Mouse (Mus musculus): Measurements from ENCODE around the gene Anks3.

Gene Anks3

DNA sequence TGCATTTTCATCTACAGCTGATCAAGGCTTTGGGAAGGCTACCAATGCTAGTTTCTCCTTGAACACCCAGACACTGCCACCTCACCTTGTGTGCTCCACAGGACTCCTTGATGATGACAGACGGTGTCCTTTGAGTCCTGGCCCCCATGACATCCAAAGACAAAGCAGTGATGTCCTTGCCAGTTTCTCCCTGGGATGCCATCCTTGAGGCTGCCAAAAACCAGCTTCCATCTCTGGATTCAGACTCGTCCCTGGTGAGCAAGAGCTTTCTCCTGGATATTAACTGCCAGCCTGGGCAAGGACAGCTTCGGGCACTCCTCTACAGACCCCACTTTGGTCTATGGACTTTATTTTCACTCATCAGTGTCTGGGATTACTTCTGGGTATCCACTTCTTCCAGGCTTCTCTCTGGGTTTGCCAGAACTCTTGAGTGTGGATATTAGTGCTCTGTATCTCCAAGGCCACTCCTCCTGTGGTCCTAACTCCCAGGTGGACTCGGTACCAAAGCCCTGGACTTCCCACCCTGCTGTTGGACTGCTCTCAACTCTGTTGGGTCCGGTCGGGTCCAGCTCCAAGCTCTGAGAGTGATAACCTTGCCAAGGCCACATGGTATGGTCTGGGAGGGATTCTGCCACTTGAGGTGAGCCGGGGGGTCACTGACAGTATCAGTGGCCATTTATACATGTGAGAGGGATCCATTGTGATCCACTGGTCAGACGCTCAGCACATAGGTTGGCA is 1.6 kb upstream of the Anks3 start:
- DNase-seq: no peak

DNA sequence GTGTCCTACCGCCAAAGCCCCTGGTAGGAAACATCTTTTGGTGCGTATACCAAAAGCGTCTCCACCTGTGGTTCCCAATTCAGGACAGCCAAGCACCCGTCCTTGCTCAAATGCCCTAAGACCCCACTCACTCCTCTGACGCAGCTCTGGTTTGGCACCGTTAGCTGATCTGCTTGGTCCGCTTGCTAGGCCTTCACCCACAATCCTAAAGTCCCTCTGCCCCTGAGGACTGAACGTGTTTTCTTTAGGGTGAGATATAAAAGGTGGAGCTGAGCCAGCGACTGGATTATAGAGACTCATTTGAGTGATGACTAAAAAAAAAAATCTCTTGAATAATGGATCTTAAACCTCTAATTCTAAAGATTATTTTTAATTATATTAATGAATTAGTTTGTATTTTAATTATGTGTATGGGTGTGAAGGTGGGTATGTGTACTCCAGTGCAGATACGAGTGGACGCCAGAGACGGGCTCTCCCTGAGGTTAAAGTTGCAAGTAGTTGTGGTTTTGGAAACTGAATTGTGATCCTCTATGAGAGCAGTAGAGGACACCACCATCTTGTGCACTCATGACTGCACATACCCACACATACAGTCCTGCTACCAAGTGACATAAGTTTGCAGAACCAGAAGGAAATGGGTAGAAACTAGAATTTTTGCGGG is 856 bp upstream of the Anks3 start:
- no peak for DNase-seq

DNA sequence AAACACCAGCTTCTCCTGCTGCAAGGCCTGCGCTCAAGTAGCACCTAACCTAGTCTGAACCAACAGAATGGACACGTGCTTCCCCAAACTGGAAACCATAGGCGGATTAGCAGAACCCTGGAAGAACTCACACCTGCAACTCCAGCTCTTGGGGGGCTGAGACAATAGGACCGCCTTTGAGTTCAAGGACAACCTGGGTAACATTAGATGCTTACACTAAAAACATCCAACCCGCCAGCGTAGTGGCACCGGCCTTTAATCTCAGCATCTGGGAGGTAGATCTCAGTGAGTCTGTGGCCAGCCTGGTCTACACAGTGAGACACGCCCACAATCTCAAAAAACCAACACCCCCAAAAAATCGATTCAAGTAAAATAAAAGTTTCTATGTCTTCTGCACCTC is 659 bp downstream of the Anks3 start:
- no peak for DNase-seq

DNA sequence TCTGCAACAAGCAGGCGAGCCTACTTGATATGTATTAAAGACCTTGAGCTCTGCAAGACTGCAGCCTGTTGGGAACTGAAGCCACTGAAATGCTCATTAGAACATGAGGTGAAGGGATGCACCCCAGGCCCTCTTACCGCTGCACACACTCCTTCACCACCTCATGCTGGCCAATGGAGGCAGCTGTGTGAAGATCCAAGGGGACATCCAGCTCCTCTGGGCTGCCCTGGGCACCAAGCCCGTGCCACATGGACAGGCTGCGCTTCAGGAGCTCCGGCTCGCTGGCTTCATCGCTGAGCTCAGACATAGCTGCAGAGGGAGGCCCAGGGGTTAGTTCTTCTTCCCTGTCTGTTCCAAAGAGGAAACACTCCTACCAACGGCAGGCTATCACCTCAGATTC is 3.7 kb downstream of the Anks3 start:
- DNase-seq: no peak

DNA sequence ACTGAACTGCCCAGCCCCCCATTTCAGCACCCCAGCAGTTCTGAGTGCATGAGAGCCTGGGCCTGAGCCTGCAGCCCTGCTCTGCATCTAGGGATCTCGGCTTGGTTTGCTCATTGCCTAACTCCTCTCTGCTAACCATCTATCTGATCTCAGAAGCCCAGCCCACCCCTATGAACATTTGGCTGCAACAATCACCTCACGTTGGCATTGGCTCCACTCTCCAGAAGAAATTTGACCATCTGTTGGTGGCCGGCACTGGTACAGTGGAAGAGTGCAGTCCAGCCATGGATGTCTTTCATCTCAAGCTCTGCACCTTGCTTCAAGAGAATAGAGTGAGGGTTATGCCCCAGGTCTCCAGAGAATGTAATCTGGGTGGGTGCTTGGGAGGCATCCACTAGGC is 6.6 kb downstream of the Anks3 start:
- no peak for DNase-seq

DNA sequence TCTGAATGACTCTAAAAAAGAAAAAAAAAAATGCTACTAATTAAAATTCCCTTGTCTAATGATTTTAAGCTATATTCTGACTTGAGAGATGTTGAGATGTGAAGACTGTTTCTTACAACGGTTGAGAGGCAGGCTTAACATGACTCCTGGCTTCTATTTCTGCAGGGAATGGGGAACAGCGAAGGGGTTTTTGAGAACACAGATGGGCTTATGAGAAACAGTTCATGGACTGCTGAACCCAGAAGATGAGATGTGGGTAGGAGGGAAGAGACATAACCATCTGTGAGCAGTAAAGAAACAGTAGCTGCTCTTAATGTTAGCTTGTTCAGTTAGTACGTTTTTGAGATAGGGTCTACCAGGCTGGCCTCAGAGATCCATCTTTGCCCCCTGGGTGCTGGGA is 7.4 kb downstream of the Anks3 start:
- DNase-seq: no peak

DNA sequence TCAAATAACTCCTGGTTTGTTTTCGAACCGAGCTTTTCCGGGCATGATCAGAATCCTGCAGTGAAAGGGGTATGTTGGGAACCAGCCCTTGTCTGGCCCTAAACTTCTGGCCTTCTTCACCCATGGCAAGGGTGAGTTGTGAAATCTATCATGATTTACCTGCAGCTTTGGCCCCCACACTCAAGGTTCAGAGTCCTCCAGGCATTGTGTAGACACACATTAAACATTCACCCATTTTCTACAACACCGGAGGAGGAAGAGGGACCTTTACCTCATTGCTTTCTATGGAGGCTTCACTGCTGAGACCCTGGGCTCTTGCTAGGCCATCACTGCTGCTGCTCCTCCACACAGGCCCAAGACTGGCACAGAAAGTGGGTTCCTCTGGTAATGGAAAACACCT is 16.6 kb downstream of the Anks3 start:
- DNase-seq: no peak

DNA sequence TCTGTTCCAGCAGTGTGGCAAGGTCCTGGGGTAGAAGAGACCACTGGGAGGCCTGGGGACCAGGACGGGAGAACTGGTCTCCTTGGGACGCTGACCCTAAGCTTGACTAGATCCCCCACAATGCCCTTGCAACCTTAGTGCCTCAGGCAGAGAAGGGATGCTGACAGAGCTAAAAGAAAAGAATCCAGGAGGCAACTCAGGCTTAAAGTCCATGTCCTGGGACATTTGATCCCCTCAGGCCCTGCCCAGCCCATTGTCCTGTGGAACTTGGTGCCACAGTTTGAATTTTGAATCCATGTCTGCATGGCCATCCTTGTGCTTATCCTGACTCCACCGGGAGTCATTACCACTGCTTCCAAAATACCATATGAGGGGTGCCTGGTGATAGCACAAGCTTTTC is 17.9 kb downstream of the Anks3 start:
- DNase-seq: no peak

DNA sequence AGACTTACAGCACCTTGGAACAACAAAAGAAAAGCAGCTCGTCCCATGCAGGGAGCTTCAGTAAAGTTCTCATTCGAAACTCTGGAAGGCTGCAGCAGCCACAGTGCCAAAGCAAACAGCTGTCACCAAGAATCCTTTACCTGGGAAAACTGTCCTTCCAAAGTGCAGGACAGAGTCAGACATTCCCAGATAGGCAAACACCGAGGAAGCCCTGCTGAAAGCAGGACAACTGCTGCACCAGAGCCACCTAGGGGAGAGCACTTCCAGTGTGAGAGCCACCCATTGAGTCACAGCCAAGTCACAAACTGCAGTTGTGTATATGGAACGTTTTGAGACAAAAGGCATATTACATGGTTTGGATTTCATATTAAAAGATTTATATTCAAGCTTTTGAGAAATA is 18.6 kb downstream of the Anks3 start:
- DNase-seq: no peak

DNA sequence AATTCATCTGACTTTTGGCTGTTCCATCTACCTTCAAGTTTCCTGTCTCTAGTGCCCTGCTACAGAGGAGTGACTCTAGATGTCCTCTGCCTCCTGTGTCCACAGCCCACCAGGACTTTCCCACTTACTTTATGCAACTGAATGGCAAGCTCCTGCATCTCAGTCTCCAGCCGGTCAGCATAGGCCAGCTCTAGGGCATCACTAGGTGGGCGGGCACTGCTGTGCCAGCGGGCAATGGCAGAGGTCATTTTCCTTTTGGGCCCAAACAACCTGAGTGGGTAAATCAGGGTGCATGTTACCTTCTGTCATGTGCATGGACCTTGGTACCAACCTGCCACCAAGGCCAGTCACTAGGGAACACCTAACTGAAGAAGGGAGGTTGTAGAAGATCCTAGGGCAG is 20.6 kb downstream of the Anks3 start:
- DNase-seq: no peak

DNA sequence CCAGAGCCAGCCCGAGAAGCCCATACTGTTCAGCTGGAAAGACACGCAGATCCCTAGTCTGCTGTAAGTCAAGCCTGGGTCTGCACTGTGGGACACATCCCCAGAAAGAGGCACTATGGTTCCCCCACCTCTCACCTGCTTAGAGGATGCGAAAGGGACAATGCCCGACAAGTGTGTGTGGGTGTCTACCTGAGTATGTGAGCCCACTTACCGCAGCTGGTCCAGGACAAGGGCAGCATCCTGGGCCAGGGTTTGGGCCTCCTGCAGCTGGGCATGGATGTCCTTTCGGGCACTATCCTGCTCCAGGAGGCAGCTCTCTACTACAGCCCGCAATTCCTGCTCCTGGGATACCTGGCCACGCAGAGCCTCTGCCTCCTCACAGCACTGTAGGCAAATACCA is 21.1 kb downstream of the Anks3 start:
- no peak for DNase-seq

DNA sequence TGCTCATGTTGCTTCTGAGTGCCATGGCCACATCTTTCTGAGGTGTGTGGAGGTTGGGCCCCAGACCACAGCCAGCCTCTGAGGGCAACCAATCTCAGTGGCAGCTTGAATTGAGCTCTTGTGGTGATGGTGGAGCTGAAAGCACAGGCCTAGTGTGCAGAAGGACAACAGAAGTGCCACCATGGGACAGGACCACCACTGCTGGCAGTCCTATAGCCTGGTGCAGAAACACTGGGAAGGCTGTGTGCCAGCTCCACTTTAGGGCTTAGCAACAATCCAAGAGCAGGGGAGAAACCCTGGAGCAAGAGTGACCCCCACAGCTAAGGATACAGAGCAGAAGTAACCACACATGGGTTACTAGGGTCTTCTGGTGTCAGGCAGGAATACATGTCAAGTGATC is 23.0 kb downstream of the Anks3 start:
- DNase-seq: no peak

DNA sequence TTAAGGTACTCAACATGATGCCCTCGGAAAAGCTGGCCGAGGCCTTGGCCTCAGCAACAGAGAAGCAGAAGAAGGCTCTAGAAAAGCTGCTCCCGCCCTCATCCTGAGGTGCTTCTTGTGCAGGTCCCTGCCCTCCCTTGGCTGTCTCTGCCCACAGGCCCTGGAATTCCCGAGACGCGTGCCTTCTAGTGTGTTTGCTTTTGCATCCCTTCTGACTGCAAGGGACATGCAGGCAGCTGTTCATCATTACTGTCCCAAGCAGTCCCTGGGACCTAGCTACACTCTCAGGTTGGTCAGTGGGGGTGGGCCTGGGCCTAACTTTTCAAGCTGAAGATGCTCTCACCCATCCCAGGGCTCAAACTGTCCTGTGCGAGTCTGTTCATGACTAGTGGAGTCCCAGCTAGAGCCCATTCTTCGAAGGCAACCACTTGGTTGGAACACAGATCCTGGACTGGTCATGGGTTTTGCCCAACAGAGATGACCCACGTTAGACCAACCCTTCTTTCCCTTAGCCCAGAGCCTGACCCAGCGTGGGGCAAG is 23.6 kb downstream of the Anks3 start:
- DNase-seq: no peak

DNA sequence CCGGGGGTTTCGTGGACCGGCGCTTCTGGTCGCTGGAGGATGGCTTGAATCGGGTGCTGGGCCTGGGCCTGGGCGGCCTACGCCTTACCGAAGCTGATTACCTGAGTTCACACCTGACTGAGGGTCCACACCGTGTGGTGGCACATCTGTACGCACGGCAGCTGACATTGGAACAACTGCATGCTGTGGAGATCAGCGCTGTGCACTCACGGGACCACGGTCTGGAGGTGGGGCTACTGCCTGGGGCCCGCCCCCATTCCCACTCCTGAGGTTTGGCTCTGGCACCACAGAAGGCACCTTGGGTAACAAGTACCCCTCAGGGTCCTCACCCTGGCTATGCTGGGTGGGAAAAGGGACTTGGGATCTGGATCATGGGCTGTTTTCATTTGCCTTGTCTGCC is 24.6 kb downstream of the Anks3 start:
- DNase-seq: peak; percentile 58

DNA sequence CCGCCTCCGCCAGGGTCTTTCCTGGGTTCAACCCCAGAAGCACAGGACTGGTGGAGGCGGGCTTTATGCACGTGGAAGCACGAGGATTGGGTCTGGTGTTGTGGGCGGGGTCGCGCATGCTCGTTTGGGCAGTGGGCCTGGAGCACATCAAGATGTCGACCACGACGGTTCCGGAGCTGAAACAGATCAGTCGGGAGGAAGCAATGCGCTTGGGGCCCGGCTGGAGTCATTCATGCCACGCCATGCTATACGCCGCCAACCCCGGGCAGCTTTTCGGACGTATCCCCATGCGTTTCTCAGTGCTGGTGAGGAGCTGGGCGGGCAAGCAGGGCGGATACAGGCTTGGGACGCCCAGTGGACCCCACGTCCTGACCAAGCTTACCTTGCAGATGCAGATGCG is 25.0 kb downstream of the Anks3 start:
- DNase-seq: peak; percentile 94

DNA sequence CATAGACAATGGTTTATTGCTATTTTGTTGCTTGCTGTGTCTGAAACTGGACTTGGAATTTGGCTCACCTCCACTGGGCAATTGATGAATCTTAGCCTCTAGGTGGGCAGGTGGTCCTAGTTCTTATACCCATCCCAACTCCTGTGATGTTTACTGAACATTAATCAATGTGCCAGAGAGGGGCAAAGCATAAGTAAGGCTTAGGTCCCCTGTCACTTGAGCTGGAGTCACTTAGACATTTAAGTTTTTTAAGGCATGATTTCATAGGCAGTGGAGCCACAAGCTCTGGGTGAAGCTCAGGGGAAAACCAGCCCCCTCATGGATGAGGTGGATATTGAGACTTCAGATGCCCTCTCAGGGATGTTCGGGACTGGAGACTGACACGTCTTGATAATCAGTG is 25.5 kb downstream of the Anks3 start, which contains the start of gene Nudt16l1:
TSS of gene Nudt16l1 (plus strand) at position 301 of the 400 bp plus-strand sequence.
- no peak for DNase-seq

DNA sequence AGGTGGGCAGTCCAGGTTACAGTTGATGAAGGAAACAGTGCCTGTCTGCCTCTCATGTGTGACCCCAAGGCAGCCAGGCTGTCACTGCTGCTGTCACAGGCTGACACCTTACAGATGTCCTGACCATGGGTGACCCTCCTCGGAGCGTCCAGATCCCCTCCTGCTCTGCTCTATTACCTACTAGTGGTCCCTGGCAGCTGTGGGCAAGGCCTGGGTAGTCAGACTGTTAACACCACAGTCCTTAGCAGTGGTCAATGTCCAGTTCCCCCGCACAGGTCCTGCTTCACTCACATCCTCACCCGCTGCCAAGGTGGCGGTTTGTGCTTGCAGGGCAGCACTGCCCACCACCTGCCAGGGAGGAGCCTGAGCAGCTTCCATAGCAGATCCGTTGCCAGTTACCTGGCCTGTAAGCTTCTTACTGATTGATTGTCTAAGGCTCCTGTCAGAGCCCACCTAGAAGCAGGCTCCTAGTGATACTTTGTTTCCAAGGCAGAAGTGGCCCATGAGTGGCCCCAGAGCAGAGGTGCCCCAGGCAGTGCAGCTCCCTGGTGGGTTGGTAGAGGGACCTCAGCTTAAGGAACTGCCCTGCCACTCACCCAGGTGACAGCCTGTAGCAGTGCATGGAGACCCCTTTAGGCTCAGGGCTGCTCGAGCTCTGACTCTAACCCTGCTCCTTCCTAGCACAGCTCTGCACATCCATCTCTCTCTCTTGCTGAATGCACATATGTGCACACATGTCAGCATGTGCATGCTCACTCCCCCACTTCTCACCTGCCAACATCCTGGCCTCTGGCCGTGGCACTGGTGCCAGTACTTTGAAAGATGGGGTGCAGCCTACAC is 26.4 kb downstream of the Anks3 start:
- no peak for DNase-seq

DNA sequence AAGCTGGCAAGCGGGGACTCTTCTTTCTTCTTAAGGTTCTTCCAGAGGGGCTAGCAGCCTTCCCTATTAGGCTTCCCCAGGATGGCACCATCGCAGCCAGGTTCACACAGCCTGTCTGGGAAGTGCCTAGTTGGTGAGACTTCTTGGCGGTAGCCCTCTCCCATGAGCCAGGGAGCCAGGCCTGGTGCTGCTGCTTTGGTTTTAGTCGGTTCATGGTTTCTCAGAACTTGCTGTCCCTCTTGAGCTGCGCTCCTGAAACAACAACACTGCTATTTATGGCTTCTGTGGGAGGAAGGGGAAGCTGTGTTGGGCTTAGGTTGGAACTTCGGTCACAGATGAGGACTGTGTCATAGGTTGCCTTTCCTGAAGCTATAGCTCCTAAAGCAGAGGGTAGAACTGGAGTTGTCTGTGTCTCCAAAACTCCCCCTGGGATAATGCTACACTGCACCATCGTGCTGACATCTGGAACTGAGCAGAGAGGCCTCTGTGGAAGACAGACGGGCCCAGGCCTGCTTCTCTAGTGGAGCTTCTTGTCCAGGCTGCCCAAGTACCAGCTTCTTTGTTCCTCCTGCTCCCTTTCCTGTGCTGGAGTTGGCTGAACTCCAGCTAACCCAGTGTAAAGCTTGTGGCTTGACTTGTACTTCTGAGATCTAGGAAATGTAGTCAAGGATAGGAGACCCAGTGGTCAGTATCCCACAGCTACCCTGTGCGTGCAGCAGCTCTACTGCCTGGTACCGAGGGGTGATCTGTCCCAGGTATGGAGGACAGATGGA is 27.9 kb downstream of the Anks3 start:
- DNase-seq: no peak

DNA sequence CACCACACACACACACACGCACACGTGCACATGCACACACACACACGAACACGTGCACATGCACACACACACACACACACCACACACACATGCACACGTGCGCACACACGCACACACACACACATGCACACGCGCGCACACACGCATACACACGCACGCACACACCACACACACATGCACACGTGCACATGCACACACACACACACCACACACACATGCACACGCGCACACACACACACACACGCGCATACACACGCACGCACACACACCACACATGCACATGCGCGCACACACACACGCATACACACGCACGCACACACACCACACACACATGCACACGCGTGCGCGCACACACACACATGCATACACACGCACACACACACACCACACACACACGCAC is 28.6 kb downstream of the Anks3 start:
- no peak for DNase-seq

DNA sequence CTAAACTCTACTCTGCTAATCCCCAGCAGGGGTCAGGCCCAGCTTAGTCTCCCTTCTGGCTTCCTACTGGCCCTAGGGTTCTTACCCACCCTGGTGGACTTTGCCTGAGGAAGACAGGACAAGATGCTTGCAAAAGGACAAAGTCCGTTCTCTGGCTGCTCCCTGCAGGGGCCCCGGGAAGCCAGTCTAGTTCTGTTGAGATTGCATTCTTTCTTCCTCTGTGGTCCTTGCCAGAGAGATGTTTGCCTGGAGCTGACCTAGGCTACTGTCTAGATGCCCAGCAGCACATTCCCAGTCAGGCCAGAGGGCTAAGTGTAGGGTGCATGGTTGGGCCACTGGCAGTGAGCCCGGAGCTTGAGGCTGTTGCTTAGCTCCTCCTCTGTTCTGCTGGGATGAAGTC is 31.6 kb downstream of the Anks3 start:
- no peak for DNase-seq

DNA sequence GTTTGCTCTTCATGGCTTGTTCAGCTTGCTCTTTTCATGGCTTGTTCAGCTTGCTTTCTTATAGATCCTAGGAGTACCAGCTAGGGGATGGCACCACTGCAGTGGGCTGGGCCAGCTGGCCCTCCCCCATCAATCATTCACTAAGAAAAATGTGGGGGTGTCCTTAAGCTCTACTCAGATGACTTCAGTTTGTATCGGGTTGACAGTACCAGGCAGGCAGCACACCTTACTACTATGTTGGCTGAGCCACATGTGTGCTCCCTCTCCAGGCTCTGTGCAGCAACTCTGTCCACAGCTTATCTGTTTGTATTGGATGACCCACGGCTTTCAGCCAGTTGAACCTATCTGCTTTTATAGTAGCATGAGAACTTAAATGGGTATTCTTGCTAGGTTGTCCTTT is 35.5 kb downstream of the Anks3 start:
- DNase-seq: no peak

DNA sequence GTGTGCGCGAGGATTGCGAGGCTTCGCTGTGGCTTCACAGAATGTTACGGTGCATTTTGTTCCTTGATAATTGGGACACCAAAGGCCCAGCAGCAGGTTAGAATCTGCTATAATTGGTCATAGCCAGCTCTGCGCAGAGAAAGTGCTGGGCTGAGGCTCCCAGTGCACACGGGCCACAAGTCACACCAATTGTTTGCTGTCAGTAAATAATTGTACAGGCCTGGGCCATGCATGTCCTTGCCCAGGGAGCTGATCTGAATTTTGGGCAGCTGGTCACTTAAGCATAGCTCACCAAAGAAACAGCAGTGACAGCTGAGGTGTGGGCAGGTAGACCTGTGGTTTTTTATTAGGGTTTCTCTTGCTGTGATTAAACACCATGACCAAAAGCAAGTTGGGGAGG is 36.0 kb downstream of the Anks3 start:
- DNase-seq: no peak

DNA sequence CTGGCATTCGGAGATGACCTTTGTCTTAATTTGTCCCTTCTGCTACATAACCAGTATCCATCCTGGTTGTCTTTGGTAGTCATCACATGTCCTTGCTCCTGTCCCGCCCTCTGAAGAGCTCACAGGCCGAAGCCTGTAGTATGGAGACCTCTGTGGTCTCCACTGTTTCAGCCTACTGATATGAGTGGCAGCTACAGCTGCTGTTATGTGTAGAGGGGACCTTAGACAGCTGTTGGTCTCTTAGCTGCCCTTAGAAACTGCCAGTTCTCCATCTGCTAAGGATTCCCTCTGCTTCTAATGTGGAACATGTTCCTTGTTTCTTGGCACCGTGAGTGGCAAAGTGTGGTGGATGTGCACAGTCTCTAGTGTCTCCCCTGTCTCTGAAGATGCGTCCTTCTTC is 40.0 kb downstream of the Anks3 start:
- no peak for DNase-seq

Data from right cerebral cortex, postnatal 25 days (tissue).